Mouse (Mus musculus): ENCODE data around the gene Chtop. TPM values are rescaled to one million over a fixed set of nuclear protein-coding genes. Genes with fewer than 3 reads are reported as not detected.

The Chtop gene
- polyA plus RNA-seq, 1 experiment from 2014 or later = 61.3 TPM

DNA sequence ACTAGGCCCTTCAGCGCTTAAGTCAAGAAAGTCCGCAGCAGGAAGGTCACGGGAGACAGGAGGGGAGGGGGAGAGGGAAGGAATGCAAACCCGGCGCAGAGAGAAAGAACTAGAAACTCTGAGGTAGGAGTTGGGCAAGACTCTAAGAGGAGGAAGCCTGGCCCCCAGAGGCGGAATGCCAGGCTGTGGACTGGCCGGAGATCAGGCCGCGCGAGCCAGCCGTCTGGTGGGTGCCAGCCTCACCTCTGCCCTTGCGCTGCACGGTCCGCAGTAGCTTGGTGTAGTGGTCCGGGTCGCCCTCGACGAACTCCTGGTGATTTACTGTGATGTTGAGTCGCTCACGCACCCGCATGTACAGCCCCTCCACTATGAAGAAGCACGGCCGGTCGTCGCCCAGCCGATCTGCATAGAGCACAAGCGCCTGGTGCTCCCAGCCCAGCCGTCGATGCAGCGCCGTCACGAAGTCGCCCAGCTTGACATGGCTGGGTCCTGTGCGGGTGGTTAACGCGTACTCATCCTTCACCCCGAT is 44.7 kb downstream of the Chtop start:
- Histone ChIP-seq H3K9me3 (ENCODE audit: control insufficient read depth) (no peaks in the 10 kb centered on the region), H3K27ac (ENCODE audit: low read depth, low read length) (no peak overlapping the region), H3K9ac (ENCODE audit: low read depth, low read length) (peak overlapping the region; percentile 47; the same call in 1 of the 2 replicates), H3K4me3 (ENCODE audit: low read depth, low read length) (peak overlapping the region; percentile 57), H3K4me1 (replicated peaks; ENCODE audit: control insufficient read depth, insufficient read depth, low read length) (peaks cover 5% of the 10 kb centered on the region; the same call in 1 of the 2 replicates), H3K36me3 (ENCODE audit: control insufficient read depth, insufficient read depth) (no peaks in the 10 kb centered on the region), H3K4me2 (replicated peaks; ENCODE audit: low read depth) (peak overlapping the region; percentile 96), H3K27me3 (replicated peaks; ENCODE audit: control insufficient read depth, insufficient read depth, low read length) (peaks cover 28% of the 10 kb centered on the region)
- no peak for TF ChIP-seq CTCF (IDR thresholded peaks at IDR 0.05; ENCODE audit: low read depth)
- WGBS = 31% methylated on average over 37 of the region's 37 CpGs
- ATAC-seq = no peak

- Histone ChIP-seq H3K9ac (ENCODE audit: low read depth, low read length) (no peak overlapping the region), H3K4me2 (replicated peaks; ENCODE audit: low read depth) (no peak overlapping the region), H3K36me3 (ENCODE audit: control insufficient read depth, insufficient read depth) (no peaks in the 10 kb centered on the region), H3K27ac (ENCODE audit: low read depth, low read length) (no peak overlapping the region), H3K27me3 (replicated peaks; ENCODE audit: control insufficient read depth, insufficient read depth, low read length) (peaks cover 28% of the 10 kb centered on the region), H3K4me3 (ENCODE audit: low read depth, low read length) (no peak overlapping the region), H3K9me3 (ENCODE audit: control insufficient read depth) (no peaks in the 10 kb centered on the region), H3K4me1 (replicated peaks; ENCODE audit: control insufficient read depth, insufficient read depth, low read length) (peaks cover 5% of the 10 kb centered on the region; the same call in 1 of the 2 replicates)
- no peak for ATAC-seq
- WGBS = 29% methylated on average over 7 of the region's 7 CpGs
- TF ChIP-seq CTCF (IDR thresholded peaks at IDR 0.05; ENCODE audit: low read depth) = peak; percentile 29
Observed at GRCm38 (mm10) chr3:90462579-90462978, 46.7 kb downstream of the Chtop start.

GRCm38 (mm10) chr3:90461935-90462334 is 47.4 kb downstream of the Chtop start:
- Histone ChIP-seq H3K9ac (ENCODE audit: low read depth, low read length) (no peak overlapping the region), H3K27me3 (replicated peaks; ENCODE audit: control insufficient read depth, insufficient read depth, low read length) (peaks cover 28% of the 10 kb centered on the region), H3K4me1 (replicated peaks; ENCODE audit: control insufficient read depth, insufficient read depth, low read length) (peaks cover 5% of the 10 kb centered on the region; the same call in 1 of the 2 replicates), H3K27ac (ENCODE audit: low read depth, low read length) (no peak overlapping the region), H3K36me3 (ENCODE audit: control insufficient read depth, insufficient read depth) (no peaks in the 10 kb centered on the region), H3K4me2 (replicated peaks; ENCODE audit: low read depth) (no peak overlapping the region), H3K9me3 (ENCODE audit: control insufficient read depth) (no peaks in the 10 kb centered on the region), H3K4me3 (ENCODE audit: low read depth, low read length) (no peak overlapping the region)
- TF ChIP-seq CTCF (IDR thresholded peaks at IDR 0.05; ENCODE audit: low read depth) = no peak
- ATAC-seq = no peak
- WGBS = 74% methylated on average over 3 of the region's 3 CpGs

GRCm38 (mm10) chr3:90460315-90460714 is 49.0 kb downstream of the Chtop start:
- H3K4me3 ChIP-seq (ENCODE audit: low read depth, low read length) = no peak overlapping the region
- H3K9ac ChIP-seq (ENCODE audit: low read depth, low read length) = no peak overlapping the region
- peaks cover 21% of the 10 kb centered on the region for H3K27me3 ChIP-seq (replicated peaks; ENCODE audit: control insufficient read depth, insufficient read depth, low read length)
- H3K36me3 ChIP-seq (ENCODE audit: control insufficient read depth, insufficient read depth) = no peaks in the 10 kb centered on the region
- 69% methylated on average over 5 of the region's 5 CpGs for WGBS
- no peaks in the 10 kb centered on the region for H3K9me3 ChIP-seq (ENCODE audit: control insufficient read depth)
- no peak overlapping the region for H3K27ac ChIP-seq (ENCODE audit: low read depth, low read length)
- H3K4me2 ChIP-seq (replicated peaks; ENCODE audit: low read depth) = no peak overlapping the region
- H3K4me1 ChIP-seq (replicated peaks; ENCODE audit: control insufficient read depth, insufficient read depth, low read length) = no peaks in the 10 kb centered on the region
- TF ChIP-seq CTCF (IDR thresholded peaks at IDR 0.05; ENCODE audit: low read depth) = no peak
- ATAC-seq = no peak

GRCm38 (mm10) chr3:90459727-90460126 is 49.6 kb downstream of the Chtop start:
- no peak overlapping the region for H3K4me3 ChIP-seq (ENCODE audit: low read depth, low read length)
- no peak overlapping the region for H3K27ac ChIP-seq (ENCODE audit: low read depth, low read length)
- no peak overlapping the region for H3K9ac ChIP-seq (ENCODE audit: low read depth, low read length)
- H3K4me2 ChIP-seq (replicated peaks; ENCODE audit: low read depth) = no peak overlapping the region
- H3K4me1 ChIP-seq (replicated peaks; ENCODE audit: control insufficient read depth, insufficient read depth, low read length) = no peaks in the 10 kb centered on the region
- WGBS = 85% methylated on average over 9 of the region's 9 CpGs
- ATAC-seq = no peak
- TF ChIP-seq CTCF (IDR thresholded peaks at IDR 0.05; ENCODE audit: low read depth) = no peak
- no peaks in the 10 kb centered on the region for H3K9me3 ChIP-seq (ENCODE audit: control insufficient read depth)
- peaks cover 15% of the 10 kb centered on the region for H3K27me3 ChIP-seq (replicated peaks; ENCODE audit: control insufficient read depth, insufficient read depth, low read length)
- H3K36me3 ChIP-seq (ENCODE audit: control insufficient read depth, insufficient read depth) = no peaks in the 10 kb centered on the region

- Histone ChIP-seq H3K9me3 (ENCODE audit: control insufficient read depth) (no peaks in the 10 kb centered on the region), H3K27ac (ENCODE audit: low read depth, low read length) (no peak overlapping the region), H3K36me3 (ENCODE audit: control insufficient read depth, insufficient read depth) (no peaks in the 10 kb centered on the region), H3K4me2 (replicated peaks; ENCODE audit: low read depth) (no peak overlapping the region), H3K4me3 (ENCODE audit: low read depth, low read length) (no peak overlapping the region), H3K4me1 (replicated peaks; ENCODE audit: control insufficient read depth, insufficient read depth, low read length) (no peaks in the 10 kb centered on the region), H3K9ac (ENCODE audit: low read depth, low read length) (no peak overlapping the region), H3K27me3 (replicated peaks; ENCODE audit: control insufficient read depth, insufficient read depth, low read length) (no peaks in the 10 kb centered on the region)
- no peak for ATAC-seq
- WGBS = 88% methylated on average over 14 of the region's 14 CpGs
- TF ChIP-seq CTCF (IDR thresholded peaks at IDR 0.05; ENCODE audit: low read depth) = no peak
Observed at GRCm38 (mm10) chr3:90454931-90455330, 54.4 kb downstream of the Chtop start.

Data from intestine, postnatal 0 days (tissue).